Mouse (Mus musculus) mesoderm, embryonic 11.5 days (tissue): ENCODE data around the gene Dnase2a.

ENCODE experiments used
- DNase-seq: peaks from one replicate; pipeline ENCODE4 v3.0.0-alpha.2; 2012; ENCODE audit warnings: low read depth, low spot score

Dnase2a gene

GRCm38 (mm10) chr8:84969241-84970134 is 61.1 kb downstream of the Dnase2a start, which contains the start of the genes Gm49661, Prdx2 and Rnaseh2a:
TSS of gene Gm49661 (minus strand) at chr8:84969433.
TSS of gene Prdx2 (plus strand) at chr8:84969587.
TSS of gene Rnaseh2a (minus strand) at chr8:84969767.
- DNase-seq, result peak; percentile 77

- no peak for DNase-seq
These were observed 61.9 kb downstream of the Dnase2a start for GRCm38 (mm10) chr8:84970135-84970790.

- no peak for DNase-seq
These were observed 62.6 kb downstream of the Dnase2a start for GRCm38 (mm10) chr8:84970913-84971312.
